Mouse (Mus musculus) CD4-positive helper T cell, adult 2 months (primary cell): ENCODE measurements around the gene Kpnb1.
"Not testable (repeated sequence)": the region's sequence is repeated elsewhere in the genome, so short reads cannot be mapped to it uniquely, and the experiment has no call there.

ENCODE experiments used
- DNase-seq: peaks from one replicate; pipeline ENCODE4 v3.0.0-alpha.2; 2012; ENCODE audit warnings: low read depth, missing footprints, low spot score

Gene Kpnb1

DNA sequence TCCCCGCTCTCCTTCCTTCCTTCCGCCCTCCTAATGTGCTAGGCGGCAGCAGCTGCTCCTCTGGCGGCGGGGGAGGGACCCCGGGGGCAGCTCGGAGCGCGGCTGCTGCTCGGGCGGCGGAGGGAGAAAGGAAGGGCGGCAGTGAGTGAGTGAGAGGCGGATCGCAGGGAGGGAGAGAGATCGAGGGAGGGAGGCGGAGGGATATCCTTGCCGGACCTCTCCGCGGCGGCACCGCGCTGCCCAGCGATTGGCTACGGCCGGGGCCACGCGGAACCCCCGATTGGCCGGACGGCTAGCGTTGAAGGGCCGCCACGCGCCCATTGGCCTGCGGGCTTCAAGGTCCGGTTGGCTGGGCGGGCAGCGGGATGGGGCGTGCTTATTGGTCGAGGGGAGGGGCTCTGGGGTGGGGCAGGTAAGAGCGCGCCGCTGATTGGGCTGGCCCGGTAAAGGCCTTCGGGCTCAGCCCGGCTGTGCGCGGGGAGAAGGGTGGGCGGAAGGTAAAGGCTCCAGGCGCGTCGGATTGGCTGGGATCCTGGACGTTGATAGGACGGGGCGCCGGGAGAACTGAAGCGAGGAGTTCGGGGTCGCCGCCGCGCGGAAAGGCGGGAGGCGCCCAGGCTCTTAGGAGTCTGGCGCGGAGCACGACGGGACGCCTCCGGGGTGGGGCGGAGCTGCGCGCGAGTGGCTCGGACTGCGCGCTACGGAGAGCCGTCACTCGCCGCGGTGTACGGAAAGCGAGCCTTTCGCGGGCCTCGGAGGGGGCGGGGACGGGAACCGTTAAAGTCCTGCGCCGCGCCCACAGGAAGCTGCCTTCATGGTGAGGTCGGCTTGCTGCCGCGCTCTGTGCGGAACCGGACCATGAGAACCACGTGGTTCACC, at the start of gene Kpnb1:
TSS of gene Kpnb1 (minus strand) at position 118 of the 879 bp plus-strand sequence.
- DNase-seq: peak; percentile 100

DNA sequence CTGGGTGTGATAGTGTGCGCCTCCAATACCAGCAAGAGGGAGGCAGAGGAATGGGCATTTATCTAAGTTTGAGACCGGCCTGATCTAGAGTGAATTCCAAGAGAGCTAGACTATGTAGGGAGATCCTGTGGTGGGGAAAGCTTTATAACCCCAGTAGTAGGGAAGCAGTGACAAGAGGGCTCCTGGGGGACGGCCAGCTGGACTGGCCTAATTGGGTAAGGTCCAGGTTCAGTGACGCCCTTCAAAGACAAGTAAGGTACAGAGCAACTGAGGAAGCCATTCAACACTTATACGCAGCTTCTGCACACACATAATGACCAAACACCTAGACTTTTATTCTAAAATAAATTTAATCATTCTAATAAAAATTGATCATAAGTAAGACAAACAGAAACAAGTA, 44.8 kb upstream of the Kpnb1 start:
- no peak for DNase-seq

DNA sequence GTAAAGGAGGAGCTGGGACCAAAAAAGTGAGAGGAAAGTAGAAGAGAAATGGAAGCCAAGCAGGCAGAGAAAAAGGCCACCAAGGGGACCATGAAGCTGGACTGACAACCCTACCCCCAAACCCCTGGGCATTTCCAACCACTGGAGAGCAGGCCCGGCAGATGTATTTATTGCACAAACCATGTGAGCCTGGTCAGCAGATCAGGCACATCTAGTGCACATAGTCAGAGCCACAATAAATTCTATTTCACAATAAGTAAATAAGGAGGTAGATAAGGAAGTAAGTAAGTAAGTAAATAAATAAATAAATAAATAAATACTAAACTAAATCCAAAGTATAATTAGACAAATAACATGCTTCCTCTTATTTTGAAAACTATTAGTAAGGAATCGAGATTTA, 41.7 kb upstream of the Kpnb1 start:
- no peak for DNase-seq

DNA sequence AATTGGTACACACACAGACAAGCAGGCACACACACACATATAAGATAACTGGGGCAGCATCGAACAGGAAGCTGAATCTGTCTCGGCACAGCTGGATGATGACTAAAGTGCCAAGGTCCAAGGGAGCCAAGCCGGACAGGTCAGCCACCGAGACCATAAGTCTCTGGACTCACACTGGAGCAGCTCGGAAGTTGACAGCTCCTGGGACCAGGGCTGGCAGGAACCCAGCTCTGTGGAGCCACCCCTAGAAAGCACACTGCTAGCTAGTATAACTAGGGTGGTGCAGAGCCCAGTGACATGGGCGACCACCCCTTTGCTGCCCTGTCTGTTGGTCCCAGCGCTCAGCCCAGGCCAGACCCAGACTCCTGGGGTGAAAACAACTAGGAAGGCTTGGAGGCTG, 41.3 kb upstream of the Kpnb1 start:
- no peak for DNase-seq

DNA sequence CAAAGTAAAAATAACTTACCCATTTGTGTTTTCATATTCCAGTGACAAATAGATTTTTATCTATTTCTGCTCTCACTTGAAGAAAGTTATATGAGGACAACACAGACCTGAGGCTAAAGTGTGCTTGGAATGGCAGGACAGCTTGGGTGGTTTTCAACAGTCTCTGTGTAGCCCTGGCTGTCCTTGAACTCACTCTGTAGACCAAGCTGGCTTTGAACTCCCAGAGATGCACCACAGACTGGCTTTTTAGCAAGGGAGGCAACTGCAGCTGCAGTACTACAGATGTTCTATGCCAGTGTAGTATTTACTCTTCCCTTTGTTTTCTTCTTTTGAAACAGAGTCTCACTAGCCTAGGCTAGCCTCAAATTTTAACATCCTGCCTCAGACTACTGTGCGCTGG, 38.5 kb upstream of the Kpnb1 start:
- no peak for DNase-seq

DNA sequence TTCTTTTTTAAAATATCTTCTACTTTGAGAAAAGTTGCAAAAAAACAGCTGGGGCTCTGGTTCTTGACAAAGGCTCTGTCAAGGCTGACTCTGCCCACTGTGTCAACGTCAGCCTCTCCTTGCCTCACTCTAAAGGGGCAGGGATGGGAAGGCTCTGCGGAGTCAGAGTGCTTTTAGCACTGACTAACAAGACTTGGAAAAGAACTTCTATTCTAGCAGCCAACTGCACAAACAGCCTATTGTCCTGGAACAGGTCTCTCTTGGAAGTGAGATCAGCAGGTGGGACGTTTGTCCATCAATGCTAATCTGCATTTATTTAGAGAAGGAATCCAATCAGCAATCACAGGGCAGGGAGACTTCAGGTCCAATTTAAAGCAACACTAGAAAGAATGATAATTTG, 35.8 kb upstream of the Kpnb1 start:
- DNase-seq: no peak

DNA sequence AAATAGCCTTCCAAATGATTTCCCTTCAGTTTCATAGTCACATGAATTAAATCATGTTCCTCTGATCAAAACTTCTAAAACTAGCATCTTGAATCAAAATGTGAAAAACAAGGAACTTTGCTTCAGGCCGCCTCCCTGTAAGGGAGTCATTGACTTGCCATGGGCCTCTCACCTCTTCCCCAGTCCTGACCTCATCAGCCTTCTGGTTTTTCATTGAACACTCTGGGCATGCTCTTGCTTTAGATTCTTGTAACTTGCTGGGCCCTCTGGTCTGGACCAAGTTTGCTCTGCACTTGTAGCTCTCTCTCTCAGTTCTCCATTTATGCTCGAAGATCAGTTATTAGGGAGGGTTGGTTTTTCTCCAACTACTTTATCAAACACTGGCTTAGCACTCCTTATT, 33.9 kb upstream of the Kpnb1 start:
- DNase-seq: no peak

DNA sequence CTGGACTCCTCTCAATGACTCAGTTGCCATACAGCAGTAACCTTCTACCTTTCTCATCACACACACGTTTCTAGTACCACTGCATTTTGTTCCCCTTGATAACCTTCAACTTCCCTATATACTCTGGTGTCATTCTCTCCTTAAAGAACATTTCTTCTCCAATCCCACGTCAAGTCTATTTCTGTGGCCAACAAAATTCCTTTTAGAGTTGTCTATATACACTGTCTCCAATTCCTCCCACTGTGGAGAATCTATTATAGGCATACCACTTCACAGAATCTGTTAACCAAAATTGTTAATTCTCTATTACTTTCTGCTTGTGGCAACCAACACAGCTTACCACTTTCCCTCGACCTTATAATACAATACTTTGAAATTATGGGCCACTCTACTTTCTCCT, 32.5 kb upstream of the Kpnb1 start:
- DNase-seq: no peak

DNA sequence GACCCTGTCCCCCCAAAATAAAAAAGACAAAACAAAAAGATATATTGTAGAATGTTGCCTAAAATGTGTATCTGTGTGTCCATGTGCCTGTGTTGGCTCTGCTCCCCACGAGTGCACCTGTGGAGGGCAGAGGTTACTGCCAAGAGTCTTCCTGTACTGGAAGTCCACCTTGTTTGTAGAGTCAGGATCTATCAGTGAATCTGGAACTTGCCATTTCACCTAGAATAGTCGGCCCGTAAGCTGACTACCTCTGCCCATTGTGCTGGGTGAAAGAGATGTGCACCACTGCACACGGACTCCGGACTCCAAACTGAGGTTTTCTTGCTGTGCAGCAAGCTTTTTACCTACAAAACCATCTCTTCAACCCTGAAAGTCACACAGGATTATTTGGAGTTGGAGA, 26.7 kb upstream of the Kpnb1 start:
- DNase-seq: no peak

DNA sequence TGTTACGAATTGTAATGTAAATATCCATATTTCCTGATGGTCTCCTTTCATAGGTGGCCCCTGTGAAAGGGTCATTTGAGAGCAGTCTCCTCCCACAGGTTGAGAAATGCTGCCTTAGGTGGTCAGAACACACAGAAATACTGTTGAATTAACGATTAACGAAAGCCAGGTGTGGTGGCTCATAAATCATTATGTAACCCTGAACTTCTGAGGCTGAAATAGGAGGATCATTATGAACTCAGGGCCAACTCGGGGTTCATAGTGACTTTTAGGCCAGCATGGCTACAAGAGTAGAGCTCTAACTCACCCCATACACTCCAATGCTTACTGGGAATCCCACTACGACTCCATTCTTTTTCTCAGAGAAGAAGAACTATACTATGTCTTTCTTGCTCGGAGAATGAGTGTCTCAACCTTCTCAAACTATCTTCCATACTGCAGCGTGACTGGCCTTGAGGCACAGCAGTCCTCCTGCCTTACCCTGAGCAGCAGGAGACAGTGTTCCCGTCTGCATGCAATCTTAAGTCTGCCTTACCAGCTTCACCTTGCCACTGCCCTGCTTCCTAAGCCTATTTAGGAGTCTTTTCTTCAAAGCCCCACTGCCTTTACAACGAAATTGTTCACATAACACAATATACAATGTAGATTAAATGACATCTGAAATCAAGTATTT, 23.2 kb upstream of the Kpnb1 start:
- no peak for DNase-seq

DNA sequence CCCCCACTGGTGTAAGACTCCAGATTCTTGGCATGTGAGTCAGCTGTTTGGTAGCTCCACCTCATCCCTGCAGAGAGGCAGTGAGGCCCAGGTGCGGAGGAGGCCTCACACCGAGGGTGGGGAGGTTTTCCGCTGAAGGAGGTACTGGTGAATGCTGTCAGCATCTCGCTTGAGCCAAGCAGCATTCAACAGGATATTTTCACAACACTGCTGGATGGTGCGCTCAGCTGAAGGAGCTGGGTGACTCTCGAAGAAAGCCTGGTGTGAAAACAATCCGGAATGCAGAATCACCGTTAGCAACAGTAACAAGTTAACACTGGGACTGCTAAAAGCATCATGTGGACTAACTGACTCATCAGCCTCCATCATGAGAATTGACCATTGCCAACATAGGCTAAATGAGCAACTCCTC, 19.3 kb upstream of the Kpnb1 start:
- no peak for DNase-seq

DNA sequence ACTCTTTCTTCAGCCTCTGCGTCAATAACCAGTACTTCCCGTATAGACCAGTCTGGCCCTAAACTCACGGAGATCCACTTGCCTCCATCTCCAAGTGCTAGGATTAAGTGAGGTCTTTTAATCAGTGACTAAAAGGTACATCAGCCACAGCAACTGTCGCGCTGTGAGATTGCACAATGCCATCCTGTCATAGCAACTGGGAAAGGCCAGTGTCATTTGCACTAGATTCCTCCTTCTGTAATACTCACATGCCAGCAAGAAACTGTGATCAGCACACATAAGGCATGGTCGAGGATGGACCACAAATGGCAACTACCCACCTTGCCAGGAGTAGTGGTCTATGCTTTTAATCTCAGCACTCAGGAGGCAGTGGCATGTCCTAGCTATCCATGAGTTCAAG, 11.8 kb upstream of the Kpnb1 start:
- DNase-seq: no peak

DNA sequence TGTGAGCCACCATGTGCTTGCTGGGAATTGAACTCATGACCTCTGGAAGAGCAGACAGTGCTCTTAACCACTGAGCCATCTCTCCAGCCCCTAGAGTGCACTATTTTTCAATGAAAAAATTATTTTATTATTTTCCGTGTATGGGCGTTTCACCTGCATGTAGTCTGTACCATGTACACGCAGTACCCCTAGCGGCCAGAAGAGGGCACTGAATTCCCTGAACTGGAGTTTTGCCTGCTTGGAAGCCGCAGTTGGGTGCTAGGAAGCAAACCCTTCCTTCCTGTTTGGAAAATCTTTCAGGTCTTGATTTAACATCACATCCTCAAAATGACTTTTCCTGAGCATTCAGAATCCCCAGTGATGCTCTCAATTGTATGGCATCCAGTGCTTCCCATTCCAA, 10.9 kb upstream of the Kpnb1 start:
- peak; percentile 60 for DNase-seq

DNA sequence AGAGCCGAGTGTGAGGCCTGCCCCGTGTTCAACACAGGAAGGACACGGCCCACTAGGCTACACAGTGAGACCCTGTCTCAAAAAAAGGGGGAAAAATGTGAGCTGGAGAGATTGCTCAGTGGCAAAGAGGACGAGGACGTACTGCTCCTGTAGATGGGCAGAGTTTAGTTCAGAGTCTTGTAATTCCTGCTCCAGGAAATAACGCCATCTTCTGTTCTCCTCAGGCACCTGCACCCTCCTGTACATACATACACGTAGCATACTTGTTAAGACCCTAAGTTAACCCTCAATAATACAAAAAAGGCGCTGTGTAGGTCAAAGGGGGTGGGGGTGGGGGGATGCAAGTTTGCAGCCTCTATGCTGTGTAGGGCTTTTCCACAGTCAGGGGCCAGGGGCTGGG, 9.3 kb upstream of the Kpnb1 start:
- DNase-seq: no peak

DNA sequence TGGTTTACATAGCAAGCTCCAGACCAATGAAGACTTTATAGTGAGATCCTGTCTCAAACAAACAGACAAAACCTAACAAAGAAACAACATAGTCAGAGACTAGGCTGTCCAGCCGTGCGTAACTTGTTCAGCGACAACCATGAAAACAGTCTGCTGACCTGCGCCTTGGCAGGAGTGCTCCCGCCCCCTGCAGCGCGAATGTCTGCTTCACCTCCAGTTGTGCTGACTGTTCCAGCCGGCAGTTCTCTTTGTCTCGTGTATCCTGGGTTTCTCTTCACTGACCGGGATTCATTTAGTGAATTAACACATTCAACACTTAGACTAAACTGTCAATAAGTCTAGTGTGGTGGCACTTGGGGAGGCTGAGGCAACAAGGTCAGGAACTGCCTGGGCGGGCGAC, 8.9 kb upstream of the Kpnb1 start:
- DNase-seq: no peak

DNA sequence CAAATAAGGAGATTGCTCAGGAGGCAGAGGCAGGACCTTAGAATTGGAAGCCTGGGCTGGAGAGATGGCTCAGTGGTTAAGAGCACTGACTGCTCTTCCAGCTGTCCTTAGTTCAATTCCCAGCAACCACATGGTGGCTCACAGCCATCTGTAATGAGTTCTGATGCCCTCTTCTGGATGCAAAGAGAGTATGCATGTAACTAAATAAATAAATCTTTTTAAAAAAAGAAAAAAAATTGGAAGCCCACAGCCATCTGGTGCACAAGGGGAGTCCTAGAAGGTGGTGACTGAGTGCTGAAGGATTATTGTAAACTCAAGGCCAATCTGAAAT, 4.9 kb upstream of the Kpnb1 start:
- DNase-seq: no peak

DNA sequence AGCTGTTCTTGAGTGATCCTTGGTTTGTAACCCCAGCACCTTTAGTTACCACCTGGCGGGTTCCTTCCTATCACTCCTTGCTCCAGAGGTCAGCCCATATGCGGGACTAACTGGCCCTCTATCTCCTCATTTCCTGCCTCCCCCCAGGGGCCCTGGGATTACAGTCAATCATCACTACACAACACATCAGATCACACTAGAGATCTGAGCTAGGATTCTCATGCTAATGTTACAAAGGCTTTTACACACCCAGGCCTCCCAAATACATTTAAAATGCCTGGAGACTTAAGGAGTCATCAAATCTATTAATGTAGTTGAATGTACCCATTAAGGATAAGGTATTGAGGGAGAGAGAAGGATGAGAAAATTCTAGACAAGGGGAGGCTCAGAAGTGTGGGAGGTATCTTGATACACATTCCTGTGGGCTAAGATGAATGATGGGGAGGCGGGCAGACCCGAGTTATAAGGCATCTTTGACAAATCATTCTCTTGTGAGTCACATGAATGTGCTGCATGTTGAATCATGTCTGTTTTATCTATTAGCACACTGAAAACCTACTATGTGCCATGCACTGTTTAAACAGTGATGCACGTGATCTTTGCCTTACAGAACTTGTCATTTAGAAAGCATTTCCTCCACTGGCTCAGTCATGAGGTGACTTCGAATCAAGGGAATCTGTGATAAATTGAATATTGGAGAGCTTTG, 4.4 kb upstream of the Kpnb1 start:
- DNase-seq: no peak

DNA sequence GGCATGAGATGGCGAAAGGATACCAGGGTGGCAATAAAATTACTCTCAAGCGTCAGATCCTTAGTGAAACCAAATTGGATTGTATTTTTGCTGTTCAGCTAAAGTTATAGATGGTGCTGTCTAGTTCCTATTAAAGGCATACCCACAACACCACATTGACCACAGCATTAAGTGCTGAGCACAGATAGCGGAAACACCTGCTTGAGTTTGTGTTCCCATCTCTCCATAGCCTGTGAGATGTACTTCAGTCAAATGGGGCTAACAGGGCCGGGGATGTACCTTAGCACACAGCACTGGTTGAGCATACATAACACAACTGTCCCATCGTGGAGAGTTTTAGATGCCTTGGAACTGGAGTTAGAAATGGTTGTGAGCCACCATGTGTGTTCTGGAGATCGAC, 3.3 kb upstream of the Kpnb1 start:
- no peak for DNase-seq

DNA sequence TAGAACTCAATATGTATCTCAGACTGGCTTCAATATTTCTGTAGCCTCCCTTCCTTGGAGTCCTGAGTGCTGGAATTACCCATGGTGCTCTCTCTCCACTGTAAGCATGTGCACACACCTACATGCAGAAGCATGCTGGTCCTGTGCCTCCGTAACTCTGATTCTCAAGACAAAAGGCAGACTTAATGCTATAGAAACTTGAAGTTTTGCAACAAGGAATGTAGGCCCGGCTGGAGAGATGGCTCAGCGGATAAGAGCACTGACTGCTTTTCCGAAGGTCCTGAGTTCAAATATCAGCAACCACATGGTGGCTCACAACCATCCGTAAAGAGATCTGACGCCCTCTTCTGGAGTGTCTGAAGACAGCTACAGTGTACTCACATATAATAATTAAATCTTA, 2.0 kb upstream of the Kpnb1 start:
- not testable (repeated sequence) for DNase-seq

DNA sequence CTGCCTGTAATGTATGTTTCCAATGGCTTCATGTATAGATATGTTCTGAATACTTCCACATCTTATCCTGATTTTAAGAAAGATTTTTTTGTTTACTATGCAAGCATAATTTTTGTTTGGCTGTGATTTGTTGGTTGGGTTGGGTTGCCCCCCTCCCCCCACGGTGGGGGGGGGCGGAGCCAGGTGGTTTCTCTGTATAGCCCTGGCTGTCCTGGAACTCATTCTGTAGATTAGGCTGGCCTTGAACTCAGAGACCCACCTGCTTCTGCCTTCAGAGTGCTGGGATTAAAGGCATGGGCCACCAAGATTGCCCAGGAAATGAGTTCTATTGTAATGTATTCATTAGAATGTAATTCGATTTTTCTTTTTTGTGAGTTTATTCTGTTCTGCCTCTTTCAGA, 1.6 kb upstream of the Kpnb1 start:
- DNase-seq: peak; percentile 37

DNA sequence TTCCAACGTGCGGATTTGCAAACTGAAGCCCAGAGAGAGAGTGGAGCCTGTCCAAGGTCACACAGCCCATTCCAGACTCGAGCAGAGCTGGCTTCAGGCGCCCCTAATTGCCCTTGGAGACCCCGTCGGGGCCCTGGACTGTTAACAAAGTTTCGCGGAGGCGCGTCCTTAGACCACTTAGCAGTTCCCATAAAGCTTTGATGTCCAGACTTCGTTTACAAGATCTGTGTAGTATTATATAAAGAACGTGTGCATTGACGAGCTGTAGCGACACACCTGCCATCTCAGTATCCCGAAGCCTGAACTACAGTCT, 918 bp upstream of the Kpnb1 start:
- DNase-seq: no peak

DNA sequence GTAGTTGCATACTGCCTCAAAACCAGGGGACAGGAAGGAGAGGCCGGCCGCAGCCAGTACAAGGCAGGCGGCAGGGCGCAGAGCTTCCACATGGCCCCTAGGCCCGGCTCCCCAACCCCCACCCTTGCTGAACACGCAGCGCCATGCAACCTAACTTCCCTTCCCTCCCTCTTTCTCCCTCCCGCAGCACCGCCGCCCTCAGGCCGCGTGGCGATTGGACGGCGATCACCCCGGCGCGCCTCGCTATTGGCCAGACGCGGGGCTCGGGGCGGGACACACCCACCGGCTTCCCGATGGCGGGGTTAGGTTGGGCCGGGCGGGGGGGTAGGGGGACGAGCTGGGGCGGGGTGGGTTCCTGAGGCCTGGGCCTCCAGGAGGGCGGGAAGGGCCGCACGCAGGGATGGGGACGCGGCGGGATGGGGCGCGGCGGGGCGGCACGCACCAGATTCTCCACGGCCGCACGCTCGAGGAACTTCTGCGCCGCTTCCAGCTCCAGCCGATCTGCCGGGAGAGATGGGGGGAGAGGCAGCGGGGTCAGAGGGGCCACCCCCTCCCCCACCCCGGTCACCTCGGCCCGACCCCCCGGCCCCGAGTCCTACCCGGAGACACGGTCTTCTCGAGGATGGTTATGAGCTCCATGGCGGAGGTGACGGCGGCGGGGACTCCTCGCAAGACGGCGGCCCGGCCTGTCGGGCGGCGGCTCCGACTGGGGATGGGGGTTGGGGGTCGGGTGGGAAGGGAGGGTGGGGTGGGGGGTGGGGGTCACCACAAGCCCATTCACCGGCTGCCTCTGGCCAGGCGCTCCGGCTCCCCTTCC, 526 bp downstream of the Kpnb1 start:
- DNase-seq: peak; percentile 96
